Mouse (Mus musculus) inflammation-experienced regulatory T-cells, adult 16 weeks (primary cell): ENCODE results near the gene Nptx1. TPM values are rescaled to one million over a fixed set of nuclear protein-coding genes. Genes with fewer than 3 reads are reported as not detected.

Source experiments
- polyA plus RNA-seq: library from polyadenylated mRNA; unstranded; fragments of 100-300 nt; shearing (Covaris generic); gene quantifications from one replicate; pipeline ENCODE4 v1.2.1, GENCODE M21; 2017

Gene Nptx1
- polyA plus RNA-seq = not detected

DNA sequence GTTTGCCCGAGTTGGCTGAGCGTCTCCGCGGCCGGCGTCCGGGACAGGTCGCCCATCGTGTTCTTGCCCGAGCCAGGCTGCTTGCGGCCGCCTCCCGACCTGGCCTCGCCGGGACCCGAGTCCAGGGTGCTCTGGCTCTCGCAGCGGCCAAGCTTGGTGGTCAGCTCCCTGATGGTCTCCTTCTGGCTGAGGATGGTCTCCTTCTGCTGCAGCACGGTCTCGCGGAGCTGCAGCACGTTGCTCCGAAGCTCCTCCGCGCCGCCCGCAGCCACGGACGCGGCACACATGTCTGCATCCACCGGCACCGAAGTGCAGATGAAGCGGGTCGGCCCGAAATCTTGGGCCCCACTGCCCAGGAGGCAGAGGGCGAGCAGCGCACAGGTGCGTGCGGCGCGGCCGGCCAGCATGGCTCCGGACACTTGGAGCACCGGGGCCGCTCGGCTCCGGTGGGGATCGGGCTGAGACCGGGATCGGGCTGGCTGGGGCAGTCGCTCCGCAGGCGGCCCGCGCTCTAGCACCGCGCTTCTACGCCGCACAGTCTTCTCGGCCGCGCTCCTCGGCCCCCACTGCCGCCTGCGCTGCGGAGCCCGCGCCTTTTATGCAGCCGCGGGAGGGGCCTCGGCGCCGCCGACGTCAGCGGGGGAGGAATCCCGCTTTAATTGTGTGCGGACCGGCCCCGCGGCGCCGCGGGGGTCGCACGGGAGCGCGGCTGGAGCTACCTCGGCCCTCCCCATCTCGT is at the start of gene Nptx1:
Gene Nptx1 (minus strand): TSS at position 571 of the 739 bp plus-strand sequence.

DNA sequence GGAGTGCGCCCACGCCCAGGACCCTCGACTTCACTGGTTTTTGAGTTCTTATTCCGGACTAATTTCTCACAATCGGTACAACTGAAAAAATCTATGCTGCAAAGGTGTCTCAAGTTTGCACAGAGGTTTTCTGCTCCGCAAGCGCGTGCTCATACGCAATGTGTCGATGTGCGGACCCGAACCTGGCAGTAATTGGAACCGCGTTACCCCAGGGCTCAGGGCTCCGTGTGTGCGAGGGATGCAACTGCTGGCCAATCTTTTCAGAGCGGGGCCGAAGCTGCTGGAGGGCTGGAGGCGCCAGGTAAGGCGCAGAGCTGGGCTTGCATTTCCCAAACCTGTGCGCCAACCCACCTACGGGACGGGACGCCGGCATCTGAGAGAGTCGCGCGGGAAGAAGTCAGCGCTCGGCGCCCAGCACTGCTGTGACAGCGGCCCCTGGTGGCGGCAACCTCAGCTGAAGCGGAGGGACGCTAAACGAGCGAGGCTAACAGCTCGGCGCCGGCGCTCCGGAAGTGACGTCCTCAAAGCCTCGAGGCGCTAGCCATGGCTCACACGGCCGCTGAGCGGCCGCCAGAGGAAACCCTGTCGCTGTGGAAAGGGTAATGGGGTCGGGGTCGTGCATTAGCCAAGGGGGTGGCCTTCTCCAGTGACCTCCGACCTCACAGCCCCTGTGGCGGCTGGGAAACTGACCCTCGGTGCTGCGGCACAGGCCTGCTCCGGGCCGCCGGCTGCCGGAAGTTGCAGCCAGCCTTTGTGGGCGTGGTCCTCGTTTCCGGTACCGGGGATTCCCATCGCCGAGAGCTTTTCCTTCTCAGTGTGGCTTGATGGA is 56.5 kb downstream of the Nptx1 start, which contains the start of gene Endov:
Gene Endov (plus strand): TSS at position 487 of the 829 bp plus-strand sequence.

Other genes with a start within 250 kb of the Nptx1 start
- 291 TPM for gene Eif4a3, start 247.7 kb downstream of the Nptx1 start, polyA plus RNA-seq
- not detected for gene Card14, start 240.0 kb downstream of the Nptx1 start, polyA plus RNA-seq
- 18.6 TPM for gene Sgsh, start 192.2 kb downstream of the Nptx1 start, polyA plus RNA-seq
- 21.9 TPM for gene Slc26a11, start 192.2 kb downstream of the Nptx1 start, polyA plus RNA-seq
- 19.8 TPM for gene Rnf213, start 154.7 kb downstream of the Nptx1 start, polyA plus RNA-seq
- gene Endov, start 56.4 kb downstream of the Nptx1 start, polyA plus RNA-seq = 27.5 TPM
- 15.6 TPM for gene Rptor, start 55.2 kb upstream of the Nptx1 start, polyA plus RNA-seq